Mouse (Mus musculus) kidney, adult 11 months (tissue): ENCODE measurements around the gene Tle4.

ENCODE experiments used
- DNase-seq: peaks from one replicate; pipeline ENCODE4 v3.0.0; 2022

Tle4 gene

DNA sequence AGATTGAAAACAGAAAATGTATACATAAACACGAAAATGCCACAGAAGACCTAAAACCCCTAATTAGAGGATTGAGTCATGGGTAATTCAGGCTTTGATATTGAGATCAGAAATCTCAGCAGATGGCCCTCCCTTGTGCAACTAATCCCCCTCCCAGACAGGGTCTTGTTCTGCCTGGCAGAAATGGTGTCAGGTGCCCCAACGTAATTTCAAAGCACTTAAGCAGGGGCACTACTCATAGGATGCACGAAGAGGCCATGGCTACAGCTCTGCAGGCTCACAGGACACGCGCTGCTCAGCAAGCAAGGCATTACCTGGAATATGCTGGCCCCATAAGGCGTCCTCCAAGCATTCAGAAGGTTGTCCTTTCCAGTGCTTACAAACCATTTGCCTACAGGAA is 146.5 kb downstream of the Tle4 start:
- DNase-seq, result no peak

DNA sequence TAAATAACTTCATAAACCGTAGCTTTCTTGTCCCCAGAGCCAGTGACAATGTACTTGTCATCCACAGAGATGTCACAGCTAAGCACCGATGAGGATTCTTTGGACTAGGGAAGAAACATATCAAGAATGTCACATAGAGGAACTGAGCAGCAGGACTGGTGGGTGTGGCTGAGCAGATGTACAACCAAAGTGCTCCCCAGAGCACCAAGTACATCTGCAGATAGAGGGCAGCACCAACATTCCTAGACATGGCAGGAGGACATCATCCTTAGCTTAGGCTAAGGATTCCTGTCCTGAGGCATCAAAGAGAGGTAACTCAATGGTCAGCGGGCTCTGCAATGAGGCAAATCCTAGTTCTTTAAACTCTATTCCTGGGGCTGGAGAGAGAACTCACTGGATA is 148.1 kb downstream of the Tle4 start:
- DNase-seq, result peak; percentile 14

DNA sequence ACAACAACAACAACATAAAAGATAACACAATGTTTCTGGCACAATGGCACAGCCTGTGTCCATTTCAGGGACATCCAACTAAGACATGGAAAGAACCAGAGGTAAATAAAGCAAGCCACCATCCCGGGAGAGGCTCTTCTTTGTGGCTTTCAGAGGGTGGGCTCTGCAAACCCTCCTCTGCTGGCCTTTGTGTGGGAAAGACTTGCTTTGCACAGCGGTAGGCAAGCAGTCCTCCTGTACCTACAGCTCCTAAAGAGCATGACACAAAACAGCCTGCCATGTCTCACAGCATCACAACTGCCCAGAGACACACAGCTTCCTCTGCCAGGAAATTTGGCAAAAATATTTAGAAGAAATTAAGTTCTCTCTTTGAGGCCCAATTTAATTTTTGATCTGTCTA is 149.3 kb downstream of the Tle4 start:
- DNase-seq, result no peak

DNA sequence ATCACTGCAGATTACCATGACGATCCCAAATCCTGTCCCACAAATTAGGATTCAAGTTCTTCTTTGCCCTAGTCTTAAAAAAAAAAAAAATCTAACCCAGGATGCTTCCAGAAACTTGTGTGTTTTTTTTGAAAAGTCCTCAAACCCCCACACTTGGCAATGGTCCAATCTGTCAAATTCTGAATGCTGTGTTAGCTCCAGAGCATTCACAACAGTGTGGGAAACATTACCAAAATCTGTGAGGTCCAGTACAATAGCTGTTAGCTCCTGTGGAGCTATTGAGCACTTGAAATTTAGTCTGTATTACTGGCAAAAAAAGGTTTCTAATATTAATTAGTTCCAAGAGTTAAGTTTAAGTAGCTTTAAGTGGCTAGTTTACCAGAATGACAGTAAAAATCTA is 150.4 kb downstream of the Tle4 start:
- DNase-seq, result no peak

DNA sequence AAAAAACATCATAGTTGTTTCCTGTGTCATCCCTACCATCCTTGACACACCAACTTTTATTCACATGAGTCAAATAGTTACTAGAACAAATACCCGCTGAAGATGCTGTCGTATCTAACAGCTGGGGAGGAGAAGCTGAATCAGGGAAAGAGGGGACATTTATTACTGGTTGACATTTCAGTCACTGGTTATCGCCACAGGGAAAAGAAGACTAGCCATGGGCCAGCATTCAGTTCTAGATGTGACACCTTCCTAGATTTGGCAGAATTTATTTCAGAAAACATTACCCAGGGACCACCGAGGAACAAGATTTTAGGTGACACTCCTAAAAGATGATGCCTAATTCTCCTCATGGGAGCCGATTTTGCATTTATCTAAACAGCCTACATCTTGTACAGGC is 156.0 kb downstream of the Tle4 start:
- no peak for DNase-seq

DNA sequence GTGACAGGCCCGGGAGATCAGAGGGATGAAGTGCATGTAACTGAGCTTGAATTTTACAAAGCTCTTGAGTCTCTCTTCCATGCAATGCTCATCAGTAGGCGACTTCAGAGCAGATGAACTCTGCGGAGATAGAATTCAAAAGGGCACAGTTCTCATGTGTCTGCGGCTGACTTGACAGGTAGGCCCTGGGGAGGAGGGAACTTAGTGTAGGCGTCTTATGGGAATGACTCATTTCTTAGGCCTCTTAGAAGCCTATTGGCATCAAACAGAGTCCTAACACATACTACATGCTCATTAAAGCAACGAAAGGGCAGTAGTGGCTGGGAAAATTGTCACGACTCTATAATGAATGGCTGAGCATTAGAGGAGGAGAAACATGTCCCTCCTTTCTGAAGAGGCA is 160.6 kb downstream of the Tle4 start:
- DNase-seq, result no peak

DNA sequence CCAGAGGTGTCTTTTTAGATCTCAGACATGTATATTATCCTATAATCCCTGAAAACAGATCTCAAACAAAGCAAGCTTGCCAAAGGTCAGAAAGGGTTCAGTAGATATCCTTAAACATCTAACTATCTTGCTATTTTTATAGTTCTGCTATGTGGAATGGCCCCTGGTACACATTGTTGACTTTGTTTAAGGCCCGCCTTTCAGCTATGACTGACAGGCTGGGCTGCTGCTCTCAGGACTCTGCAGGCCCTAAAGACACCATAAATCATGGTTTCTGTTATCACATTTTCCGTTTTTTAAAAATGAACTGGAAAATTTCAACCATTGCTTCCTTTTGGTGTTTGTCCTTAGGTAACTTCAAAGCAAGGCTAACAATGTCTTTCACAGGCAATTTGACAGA is 161.3 kb downstream of the Tle4 start:
- no peak for DNase-seq

DNA sequence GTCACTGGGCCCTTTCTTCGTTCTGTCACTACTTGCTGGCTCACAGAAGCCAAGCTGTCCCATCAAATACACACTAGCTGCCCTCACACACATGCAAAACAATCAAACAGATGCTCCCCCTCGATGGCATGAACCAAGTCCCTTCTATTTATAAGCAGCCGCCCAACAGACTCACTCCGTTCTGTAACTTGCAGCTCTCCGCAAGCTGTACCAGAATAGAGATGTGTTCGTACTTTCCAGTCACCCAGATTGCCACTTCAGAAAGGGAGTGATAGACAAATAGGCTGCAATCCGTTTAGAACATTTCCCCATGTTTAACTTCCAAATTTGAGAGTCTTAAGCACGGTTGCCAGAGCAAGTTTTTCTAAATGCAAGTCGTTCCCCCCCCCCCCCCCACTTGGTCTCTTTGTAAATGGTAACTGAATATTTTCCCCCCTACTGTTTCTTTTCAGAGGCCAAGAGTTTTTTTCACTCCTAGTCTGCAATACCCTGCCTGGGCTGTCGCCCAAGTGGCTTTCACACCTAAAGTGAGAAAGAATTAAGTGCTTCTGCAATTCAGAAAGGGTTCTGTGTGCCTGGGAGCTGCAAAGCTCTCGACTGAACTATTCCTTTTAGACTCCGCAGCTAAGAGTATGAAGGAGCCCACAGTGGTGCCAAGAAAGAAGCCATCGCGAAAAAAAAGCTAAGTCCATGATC is 162.0 kb downstream of the Tle4 start:
- DNase-seq, result no peak

DNA sequence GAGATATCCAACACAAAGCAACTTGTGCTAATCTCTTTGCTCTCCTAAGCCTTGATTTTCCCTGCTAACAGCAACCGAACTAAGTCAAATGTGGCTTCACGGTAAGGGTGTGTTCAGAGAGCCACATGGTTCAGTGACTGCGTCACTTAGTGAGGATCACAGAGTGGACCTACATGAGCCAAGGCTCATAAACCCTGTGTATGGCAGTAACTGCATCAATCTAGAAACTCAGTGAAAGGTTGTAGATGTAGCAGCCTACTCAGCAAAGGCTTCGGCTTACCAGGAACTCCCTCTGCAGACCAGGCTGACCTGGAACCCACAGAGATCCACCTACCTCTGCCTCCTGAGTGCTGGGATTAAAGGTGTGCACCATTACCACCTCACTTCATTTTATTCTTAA is 164.0 kb downstream of the Tle4 start:
- no peak for DNase-seq

DNA sequence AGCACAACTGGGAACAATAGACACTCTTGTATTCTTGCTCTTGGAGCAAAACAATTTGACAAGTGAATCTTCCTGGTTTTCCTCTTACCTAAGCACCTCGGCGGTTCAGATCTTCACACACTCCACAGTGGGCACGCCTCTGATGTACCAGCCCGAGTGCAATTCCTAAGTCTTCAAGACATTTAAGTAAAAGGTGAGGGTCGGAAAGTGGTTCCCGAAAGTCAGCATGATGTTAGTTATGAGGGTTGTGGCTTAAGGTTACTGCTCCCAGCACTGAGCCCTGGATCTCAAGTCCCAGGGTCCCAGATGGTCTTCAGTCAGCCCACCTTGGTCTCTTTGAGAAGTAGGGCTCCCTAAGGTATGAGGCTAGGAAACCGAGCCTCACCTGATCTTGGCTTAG is 165.4 kb downstream of the Tle4 start:
- no peak for DNase-seq

DNA sequence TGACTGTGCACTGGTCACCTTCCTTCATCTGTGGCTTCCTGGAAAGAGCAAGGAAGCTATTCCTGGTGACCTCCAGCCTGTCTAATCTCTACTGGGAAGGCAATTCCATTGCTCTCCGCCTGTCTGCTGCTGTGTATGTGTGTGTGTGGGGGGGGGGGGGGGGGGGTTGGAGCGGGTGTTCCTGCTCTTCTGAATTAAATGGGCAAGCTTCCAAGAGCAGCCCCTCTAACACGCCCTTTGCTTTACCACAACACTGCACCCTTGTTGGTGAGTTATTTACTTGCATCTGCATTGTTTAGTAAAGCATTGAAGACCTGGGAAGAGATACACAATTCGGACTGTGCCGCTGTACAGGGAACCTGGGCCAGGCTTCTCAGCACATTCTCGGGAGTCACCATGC is 170.9 kb downstream of the Tle4 start:
- DNase-seq, result no peak

DNA sequence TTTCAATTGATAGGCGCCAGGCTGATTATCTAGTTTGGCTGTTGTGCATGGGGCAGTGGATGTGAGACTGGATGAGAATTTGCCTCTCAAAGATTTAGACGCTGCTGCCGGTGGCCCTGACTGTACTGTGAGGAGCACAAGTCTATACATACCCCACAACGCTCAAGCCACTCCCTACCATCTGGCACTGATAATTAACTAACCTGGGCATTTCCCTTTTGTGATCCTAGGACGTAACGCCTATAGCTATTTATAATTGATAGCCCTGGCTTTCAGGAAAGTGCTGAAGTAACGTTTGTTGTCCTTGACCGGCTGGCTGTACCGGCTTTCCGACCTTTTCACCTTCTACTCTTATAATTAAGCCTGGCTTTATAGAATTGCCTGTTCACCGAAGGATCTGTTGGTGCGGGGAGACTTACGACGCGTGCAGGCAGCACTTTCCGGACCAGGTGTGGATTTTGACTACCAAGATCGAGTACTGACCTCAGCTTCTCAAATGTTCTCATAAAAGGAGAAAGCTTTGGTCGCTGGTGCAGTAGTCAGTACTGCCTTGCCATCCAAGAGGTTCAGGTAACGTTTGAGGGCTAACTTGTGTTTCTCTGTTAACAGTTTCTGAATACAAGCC is 171.5 kb downstream of the Tle4 start:
- no peak for DNase-seq

DNA sequence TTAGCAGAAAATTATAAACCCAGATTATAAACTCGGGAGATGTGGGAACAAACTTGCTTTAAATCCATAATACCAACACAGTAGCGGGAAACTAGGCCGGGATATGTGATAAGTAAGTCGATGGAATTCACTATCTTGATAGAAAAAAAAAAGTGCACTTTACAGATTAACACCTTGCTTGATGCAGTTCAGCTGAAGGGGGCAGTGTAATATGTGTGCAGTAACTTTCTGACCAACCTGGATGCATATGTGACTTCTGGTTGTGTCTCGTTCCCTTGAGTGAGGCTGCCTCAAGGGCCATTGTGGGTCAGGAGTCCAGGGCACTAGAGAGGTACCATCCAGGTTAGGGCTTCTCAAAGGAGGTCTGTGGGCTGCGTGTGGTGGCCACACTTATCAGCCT is 172.7 kb downstream of the Tle4 start:
- DNase-seq, result no peak

DNA sequence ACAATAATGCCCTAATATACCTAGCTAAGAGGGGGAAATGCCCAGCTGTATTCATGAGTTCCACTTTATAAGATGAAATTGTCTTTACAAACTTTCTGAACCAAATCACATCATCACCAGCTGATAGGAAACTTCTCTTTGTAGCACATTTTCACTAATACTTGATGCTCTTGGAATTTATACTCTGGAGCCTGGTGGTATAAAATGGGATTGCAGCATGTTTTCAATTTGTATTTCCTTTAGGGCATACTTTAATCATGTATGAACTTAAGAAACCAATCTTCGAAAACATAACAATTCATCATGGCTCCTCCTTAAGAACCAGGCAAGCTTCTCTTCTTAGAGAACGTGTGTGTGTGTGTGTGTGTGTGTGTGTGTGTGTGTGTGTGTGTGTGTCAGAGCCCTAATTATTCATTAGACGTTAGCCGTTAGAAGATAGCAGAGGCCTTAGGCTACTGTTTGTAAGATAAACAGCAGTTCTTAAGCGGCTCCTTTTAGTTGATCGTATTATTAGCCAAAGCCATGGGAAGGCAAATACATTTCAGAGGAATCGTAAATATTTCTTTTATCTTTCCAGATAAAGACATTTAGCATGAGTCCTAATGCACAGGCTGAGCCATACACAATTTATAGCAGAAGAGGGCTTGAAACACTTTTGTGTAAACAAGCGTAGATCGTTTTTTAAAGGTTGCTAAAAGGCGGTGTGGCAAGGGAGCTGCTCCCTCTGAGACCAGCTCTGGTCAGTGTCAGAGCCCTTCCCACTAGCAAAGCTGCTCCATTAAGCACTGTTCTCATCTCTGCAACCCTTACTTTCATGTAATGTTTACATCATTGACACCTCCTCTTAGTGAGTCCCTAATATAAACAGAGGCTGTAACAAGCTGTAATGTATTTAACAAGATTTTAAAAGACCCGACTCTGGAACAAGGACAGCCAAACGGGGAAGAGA is 173.6 kb downstream of the Tle4 start:
- no peak for DNase-seq

DNA sequence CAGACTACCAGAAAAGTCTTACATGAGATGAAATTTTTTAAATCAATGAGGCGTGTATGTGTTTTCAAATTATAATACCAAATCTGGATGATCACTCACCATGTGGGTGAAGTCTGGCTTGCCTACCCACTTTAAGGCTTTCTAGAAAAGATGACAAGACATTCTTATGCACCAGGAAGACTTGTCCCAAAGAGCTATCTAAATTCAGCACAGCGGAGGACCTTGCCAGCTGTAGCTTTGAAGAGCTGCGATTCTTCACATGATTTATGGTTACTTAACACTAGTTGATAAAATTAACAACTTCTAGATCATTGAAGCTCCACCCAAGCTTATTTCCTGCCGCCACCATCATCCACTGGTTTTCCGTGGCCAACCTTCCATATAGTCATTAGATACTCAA is 176.2 kb downstream of the Tle4 start:
- no peak for DNase-seq

DNA sequence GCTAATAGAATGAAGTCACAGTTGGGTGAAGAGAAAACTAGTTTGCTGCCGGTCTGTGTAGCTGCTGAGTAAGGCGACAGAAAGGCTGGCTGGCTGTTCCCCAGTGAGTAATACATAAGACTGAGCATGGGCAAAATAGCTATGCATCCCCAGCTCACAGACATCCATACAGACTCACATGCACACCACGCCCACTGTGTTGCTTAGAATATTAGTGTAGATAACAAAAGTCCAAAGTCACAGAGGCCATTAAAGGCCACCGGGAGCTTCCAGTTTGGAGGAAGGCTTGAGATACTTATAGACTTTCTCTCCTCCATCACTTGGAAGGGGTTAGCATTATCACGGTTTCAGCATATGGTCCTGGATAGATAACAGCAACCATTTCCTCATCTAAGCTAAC is 178.0 kb downstream of the Tle4 start:
- no peak for DNase-seq

DNA sequence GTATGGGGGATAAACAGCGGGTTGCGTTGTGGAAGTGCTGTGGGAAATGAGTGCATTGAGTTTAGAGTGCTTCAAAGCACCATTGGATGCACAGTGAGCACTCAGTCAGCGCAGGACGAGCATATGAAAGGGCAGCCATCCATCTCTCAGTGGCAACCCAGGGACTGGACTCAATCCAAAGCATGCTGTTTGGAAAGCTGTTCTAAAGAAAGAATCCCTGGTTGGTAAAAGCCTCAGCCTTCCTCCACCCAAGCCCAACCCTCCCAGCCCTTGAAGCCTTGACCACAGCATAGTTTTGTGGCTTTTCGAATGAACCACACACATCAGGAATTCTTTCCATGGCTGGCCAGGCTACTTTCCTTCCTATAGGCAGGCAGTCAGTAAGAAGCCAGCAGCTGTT is 181.0 kb downstream of the Tle4 start:
- no peak for DNase-seq

DNA sequence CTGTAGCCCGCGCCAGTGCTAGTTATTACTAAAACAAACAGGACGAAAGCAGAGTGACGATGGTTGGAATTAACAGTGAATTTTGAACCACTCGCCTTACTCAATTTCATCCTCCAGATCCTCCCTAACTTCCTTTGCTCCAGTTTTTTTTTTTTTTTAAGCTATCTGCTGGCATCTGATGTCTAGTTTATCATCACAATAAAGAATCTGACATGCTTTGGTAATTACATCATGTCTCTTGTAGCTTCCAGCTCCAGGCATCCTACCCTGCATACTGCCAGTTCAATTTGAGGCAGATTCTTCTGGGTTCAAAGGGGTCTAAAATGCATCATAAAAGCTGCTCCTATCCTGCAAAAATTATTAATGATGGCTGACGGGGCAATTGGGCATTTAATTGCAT is 181.9 kb downstream of the Tle4 start:
- no peak for DNase-seq

DNA sequence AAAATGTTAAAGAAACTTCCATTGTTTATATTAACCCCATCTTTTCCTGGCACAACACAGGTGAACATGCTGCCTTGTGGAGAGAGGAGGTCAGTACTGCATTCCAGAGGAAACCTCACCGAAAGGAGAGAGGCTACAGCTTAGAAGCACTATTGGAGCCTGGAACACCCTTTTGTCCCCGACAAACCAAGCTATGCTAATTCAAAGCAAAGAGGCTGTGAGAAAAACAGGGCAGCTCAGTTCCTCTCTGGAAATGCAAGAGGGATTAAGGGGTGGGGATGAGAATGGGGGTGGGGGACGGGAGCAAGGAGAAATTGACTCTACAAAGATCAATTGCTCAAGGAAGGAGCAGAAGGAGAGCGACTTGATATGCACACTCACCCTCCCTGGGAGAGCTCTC is 182.9 kb downstream of the Tle4 start:
- no peak for DNase-seq

DNA sequence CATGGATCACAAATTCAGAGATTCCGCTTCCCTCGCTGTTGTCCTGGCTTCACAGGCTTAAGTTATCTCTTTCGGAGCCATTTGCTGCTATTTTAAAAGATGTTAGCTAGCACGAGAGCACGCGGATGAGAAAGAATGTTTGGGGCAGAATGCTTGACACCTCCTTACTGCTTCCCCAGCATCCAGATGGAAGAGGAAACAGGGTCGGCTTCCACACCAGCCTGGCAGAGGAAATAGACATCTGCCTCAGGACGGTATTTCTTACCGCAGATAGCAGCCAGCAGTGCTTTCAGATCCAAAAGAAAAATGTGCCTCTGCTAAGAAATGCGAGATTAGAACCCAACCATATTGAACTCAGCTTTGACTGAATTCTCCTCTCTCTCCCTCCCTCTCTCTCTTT is 191.2 kb downstream of the Tle4 start:
- no peak for DNase-seq
